Mouse (Mus musculus) layer of hippocampus, adult 18-20 months (tissue): ENCODE measurements around the gene Dnaaf3. TPM values are rescaled to one million over a fixed set of nuclear protein-coding genes. Genes with fewer than 3 reads are reported as not detected.

Experiments used
- DNase-seq, 2 experiments: peaks; one replicate each; pipeline ENCODE4 v3.0.0; 2022; ENCODE audit warnings: low spot score in 2 of 2
- total RNA-seq, 2 experiments: library from RNA; stranded (reverse); gene quantifications; 2 replicates each; pipeline ENCODE4 v1.2.3; 2021

The Dnaaf3 gene
- total RNA-seq, 2 experiments from 2014 or later: 0.74 to 0.81 TPM

DNA sequence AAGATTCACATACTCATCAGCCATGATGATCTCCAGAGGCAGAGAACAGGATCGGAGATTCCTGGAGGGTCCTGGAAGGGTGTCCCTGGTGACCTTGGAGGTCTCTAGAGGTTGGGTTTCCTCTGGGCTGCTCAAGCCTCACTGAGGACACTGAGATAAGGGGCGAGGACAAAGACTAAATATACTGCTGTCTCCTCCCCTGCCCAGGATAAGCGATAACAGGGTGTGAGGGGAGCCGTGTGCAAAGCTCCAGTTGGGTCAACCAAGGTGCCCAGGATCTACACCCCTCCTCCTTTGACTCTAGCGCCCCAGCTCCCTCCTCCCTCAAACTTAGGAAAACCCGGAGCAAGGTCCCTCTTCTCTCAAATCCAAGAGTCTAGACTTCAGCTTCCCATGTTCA, 10.0 kb downstream of the Dnaaf3 start:
- no peak for DNase-seq

- DNase-seq: no peak
Measured at GRCm38 (mm10) chr7:4521231-4522003, 10.8 kb downstream of the Dnaaf3 start.

DNA sequence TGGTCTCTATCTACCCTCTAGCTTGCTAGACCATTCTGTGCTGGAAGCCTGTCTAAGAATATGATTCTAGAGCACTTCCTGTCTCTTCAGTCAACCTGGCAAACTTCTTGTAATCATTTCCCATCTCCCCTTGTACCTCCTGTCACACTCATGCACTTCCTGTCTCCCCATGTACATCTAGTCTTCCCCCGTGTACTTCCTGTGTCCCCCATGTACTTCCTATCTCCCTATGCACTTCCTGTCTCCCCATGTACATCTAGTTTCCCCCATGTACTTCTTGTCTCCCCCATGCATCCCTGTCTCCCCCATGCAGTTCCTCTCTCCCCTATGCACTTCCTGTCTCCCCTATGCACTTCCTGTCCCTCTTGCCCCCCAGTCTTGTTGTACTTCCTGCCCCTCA, 13.8 kb downstream of the Dnaaf3 start:
- DNase-seq: no peak

DNA sequence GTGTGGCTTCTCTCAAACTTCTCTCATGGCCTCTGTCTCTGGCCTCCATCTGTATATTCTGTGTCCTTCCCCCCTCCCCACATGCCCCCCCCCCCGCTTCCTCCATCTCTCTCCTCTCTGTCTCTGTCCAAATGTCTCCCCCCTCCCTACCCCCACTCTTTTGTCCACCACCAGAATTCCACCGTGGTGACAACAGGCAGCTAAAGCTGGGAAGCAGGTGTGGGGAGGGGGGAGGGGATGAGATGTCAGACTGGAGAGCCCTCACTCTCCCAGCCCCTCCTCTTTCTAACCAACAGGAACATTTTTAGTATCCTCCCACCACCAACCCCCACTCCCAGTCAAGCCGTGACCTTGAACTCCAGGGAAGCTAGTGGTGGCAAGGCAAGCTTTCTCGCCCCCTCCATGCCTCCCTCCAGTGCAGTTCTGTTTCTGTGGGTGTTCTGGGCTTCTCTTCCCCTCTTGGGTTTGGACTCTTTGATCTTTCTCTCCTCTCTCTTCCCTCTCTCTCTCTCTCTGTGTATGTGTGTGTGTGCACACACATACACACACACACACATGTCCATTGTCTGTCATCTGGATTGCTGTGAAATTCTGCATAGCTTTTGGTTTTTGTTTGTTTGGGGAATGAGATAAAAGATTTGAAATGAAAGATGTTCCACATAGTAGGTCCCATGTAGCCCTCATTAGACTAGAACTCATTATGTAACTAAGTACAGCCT, 15.8 kb downstream of the Dnaaf3 start, which contains the start of gene Tnnt1:
TSS of gene Tnnt1 (minus strand) at position 51 of the 719 bp plus-strand sequence.
- no peak for DNase-seq

- no peak for DNase-seq
Measured at GRCm38 (mm10) chr7:4515853-4516252, 16.4 kb downstream of the Dnaaf3 start.

- no peak for DNase-seq
Measured at GRCm38 (mm10) chr7:4513829-4514712, 18.2 kb downstream of the Dnaaf3 start.

DNA sequence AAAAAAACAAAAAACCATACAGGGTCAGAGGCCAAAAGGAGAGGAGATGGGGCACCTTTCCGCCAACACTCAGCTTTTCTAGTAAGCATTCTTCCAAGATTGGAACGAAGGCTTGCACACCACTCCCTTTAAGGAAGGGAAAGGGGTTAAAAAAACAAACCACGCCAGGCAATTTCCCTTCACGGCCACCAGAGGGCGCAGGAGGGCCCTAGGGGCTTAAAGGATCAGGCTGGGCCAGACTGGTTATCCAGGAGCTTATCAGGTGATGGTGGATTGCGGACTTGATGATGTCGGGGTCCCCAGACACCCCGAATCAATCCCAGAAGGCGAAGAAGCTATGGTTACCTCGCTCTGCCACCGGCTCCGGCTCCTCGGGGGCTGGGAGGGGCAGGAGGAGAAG, 19.0 kb downstream of the Dnaaf3 start:
- DNase-seq: no peak

DNA sequence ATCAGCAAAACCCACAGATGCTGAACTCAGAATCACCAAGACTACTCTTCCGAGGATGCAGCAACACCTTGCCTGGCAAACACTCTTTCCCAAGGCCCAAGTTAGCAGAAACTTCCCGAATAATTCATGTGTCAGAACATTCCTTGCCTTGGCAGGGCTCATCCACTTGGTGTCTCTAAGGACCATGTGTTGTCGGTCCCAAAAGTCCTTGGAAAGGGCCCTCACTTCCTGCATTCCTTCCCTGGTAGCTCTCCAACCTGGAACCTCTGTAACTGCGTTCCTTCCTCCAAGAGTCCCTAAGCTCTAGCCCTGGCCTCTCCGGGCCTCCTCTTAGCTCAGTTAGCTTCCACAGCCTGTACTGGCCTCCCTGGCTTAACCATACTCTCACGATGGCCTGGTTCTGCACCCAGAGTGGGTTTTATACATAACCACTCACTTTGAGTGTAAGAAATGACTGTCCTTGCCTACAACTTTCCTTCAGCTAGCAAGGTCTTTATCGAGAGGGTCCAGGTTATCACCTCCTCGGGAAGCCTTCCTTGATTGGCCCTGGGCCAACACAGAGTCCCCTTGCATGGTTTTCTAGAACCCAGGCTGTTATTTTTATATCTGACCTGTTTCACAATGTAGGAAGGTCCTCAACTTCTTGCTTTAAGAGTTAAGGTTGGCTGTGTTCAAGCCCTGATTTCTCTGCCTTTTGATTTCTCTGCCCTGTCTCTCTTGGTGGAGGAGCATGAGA, 20.6 kb downstream of the Dnaaf3 start:
- DNase-seq: no peak

DNA sequence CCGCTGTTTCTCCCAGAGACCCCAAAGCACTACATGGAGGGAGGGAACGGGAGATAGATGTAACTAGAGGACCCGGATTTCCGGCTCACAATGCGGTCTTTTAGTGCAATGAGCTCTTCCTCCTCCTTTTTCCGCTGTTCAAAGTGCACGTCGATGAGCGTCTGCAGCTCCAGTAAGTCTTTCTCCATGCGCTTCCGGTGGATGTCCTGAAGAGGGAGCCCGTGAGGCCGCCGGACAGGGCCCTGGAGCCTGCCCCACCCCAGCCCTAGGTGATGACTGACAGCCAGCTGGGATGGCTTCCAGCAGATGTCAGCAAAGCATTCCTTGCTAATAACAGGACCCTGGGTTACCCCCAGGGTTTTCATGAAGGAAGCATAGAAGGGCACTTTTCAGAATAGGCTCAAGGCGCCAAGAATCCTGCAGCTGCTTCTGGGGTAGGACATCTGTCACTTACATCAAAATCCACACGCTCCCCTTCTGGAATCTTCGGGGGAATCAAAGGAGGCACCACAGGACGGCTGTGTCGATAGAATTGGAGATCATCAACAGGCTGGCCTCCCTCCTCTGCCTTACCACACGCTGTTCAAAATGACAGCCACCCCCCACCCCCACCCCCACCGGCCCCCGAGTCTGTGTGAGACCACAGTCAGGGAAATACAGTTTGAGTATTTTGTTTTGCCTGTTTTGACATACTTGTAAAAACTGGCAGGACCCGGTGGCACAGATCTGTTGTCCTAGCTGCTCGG, 22.2 kb downstream of the Dnaaf3 start:
- DNase-seq: peak in 1 of 2 experiments; percentile 56

- no peak for DNase-seq
Measured at GRCm38 (mm10) chr7:4508739-4509116, 23.5 kb downstream of the Dnaaf3 start.

DNA sequence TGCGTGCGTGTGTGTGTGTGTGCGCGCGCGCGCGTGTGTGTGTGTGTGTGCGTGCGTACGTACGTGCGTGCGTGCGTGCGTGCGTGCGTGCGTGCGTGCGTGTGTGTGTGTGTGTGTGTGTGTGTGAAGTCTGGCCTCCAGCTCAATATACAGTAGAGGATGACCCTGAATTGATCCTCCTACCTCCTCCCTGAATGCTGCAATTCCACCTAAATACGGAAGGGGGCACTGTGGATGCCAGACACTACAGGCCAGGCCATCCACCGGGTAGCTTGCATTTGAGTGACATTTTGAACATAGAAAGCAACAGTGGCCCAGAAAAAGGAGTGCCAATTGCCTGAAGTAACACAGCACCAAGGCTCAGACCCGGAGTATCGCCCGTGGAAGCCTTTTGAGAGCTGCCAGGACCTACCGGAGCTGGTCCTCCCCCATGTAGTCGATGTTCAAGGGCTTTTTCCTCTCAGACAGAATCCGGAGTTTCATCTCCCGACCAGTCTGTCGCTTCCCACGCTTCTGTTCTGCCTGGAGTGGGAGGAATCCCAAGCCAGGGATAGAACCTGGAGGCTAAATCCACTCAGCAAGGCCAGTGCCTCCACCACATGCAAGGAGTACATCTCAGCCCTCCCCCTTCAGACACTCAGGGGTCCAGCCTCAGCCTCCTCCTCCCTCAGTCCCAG, 24.1 kb downstream of the Dnaaf3 start:
- peak in 1 of 2 experiments; percentile 25 for DNase-seq

DNA sequence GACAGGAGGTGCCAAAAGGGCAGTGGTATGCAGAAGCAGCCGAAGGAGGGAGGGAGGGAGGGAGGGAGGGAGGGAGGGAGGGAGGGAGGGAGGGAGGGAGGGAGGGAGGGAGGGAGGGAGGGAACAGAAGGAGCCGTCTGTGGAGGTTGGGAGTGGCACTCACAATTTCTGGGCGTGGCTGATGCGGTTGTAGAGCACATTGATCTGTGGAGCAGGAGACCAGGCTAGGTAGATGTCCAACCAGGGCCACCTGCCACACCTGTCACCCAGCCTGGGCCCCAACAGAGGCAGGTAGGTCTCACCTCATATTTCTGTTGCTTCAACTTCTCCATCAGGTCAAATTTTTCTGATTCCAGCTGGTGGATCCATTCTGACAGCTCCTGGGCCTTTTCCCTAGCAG, 25.0 kb downstream of the Dnaaf3 start:
- no peak for DNase-seq

DNA sequence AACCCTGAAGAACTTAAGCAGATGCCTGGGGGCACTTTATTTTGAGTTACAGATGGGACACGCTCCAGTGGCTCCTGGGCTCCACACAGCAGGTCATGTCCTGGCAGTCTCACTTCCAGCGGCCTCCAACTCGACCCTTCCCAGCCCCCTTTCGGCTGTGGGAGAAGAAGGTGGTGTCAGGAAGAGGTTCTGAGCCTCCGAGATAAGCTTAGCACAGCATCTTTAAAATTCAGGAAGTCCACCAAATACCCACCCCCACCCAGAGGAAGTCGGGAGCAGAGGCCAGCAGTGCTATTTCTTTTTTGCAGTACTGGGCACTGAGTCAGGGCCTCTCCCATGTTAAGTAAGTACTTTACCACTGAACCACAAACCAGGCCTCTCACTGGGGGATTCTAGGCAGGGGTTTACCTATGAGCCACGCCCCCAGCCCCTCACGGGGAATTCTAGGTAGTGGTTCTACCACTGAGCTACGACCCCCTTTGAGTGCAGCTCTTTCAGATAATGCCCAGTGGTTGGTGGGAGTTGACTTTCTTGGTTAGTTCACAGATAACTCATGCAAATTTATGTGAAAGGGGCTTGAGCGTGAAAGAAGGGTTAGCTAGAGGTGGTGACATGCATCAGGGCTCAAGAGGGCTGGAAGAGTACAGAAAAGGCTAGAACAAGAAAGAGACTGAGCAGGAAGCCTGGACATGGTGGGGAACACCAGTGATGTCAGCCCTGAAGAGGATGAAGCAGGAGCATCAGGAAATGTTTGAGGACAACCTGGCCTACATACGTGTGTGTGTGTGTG, 27.4 kb downstream of the Dnaaf3 start:
- DNase-seq: no peak

GRCm38 (mm10) chr7:4503858-4504257, 28.4 kb downstream of the Dnaaf3 start:
- DNase-seq: no peak

GRCm38 (mm10) chr7:4503100-4503499, 29.2 kb downstream of the Dnaaf3 start:
- no peak for DNase-seq

GRCm38 (mm10) chr7:4502421-4503090, 29.7 kb downstream of the Dnaaf3 start:
- DNase-seq: peak; percentile 61 to 91

GRCm38 (mm10) chr7:4501558-4502397, 30.5 kb downstream of the Dnaaf3 start, which contains the start of gene Ppp1r12c:
TSS of gene Ppp1r12c (minus strand) at chr7:4501680.
- peak; percentile 96 to 97 for DNase-seq
